Mouse (Mus musculus) midbrain, embryonic 11.5 days (tissue): ENCODE data around the gene Iqsec3. TPM values are rescaled to one million over a fixed set of nuclear protein-coding genes. Genes with fewer than 3 reads are reported as not detected.

Experiments used
- microRNA-seq: library from miRNA; unstranded; fragments of <30 nt; microRNA quantifications from one replicate; pipeline ENCODE4, GENCODE M21; 2017
- polyA plus RNA-seq: library from polyadenylated mRNA; unstranded; fragments of >200 nt; fragmentation: Nextera tagmentation; extraction: Ambion mirVana; gene quantifications from 2 replicates; pipeline ENCODE4 v1.2.1, GENCODE M21; 2014

Iqsec3 gene
- polyA plus RNA-seq, 1 experiment from 2014 or later = 0.72 TPM

Small RNA genes within 50 kb of the gene (microRNA-seq; reads per million reads assigned to microRNA genes)
- gene Gm24855 = not detected

Other genes with a start within 250 kb of the Iqsec3 start
- 0.77 and 1.0 TPM in 2 replicates for gene Usp18, start 227.8 kb downstream of the Iqsec3 start, polyA plus RNA-seq
- 3.2 and 3.4 TPM in 2 replicates for gene Slc6a13, start 173.5 kb downstream of the Iqsec3 start, polyA plus RNA-seq
- gene Slc6a12, start 130.6 kb downstream of the Iqsec3 start, polyA plus RNA-seq = 0.22 TPM in 1 of 2 replicates, not detected in the other
- 8.9 and 9.1 TPM in 2 replicates for gene A2m, start 161.7 kb upstream of the Iqsec3 start, polyA plus RNA-seq